Mouse (Mus musculus) heart, embryonic 14.5 days (tissue): ENCODE measurements around the gene Olfr548-ps1. TPM values are rescaled to one million over a fixed set of nuclear protein-coding genes. Genes with fewer than 3 reads are reported as not detected.

Experiments used
- ATAC-seq: fragments of 200-750 bp; cut with Nextera tagmentation; 2 replicates; pipeline ENCODE4 v1.8.0; 2017; ENCODE audit warnings: low read depth, moderate TSS enrichment; ENCODE audit not compliant: insufficient number of reproducible peaks, insufficient read depth, low FRiP score
- H3K27ac ChIP-seq, 2 experiments: fragments of 200-500 bp in 1 of 2; fragments of 300-500 bp in 1 of 2; sonication (generic) in 1 of 2; replicated peaks in 1 of 2; 2 replicates each; pipeline ENCODE4 v1.5.1; 2012 to 2014; ENCODE audit warnings: low read depth in 2 of 2, low read length in 2 of 2, control low read depth in 1 of 2, mild to moderate bottlenecking in 1 of 2, mixed read lengths in 1 of 2; ENCODE audit not compliant: control insufficient read depth in 1 of 2, insufficient read depth in 1 of 2
- H3K27me3 ChIP-seq: fragments of 300-500 bp; sonication (generic); 2 replicates; pipeline ENCODE4 v1.6.1; 2014; ENCODE audit warnings: mild to moderate bottlenecking, low read length, control low read depth; ENCODE audit not compliant: control insufficient read depth, insufficient read depth
- H3K36me3 ChIP-seq: fragments of 300-500 bp; sonication (generic); 2 replicates; pipeline ENCODE4 v1.6.1; 2014; ENCODE audit warnings: mild to moderate bottlenecking, control low read depth, low read length, mixed read lengths; ENCODE audit not compliant: control insufficient read depth, insufficient read depth
- H3K4me1 ChIP-seq, 2 experiments: fragments of 200-500 bp in 1 of 2; fragments of 300-500 bp in 1 of 2; sonication (generic) in 1 of 2; 2 replicates each; pipeline ENCODE4 v1.6.1; 2012 to 2014; ENCODE audit warnings: low read length in 2 of 2, control low read depth in 1 of 2, mixed read lengths in 1 of 2; ENCODE audit not compliant: control insufficient read depth in 2 of 2, insufficient read depth in 2 of 2
- H3K4me2 ChIP-seq: fragments of 300-500 bp; sonication (generic); 2 replicates; pipeline ENCODE4 v1.6.1; 2014; ENCODE audit warnings: mild to moderate bottlenecking, low read length
- H3K4me3 ChIP-seq, 2 experiments: fragments of 200-500 bp in 1 of 2; fragments of 300-500 bp in 1 of 2; sonication (generic) in 1 of 2; 2 replicates each; pipeline ENCODE4 v1.5.1; 2012 to 2014; ENCODE audit warnings: low read length in 2 of 2, mild to moderate bottlenecking in 2 of 2, control low read depth in 1 of 2, low read depth in 1 of 2, moderate library complexity in 1 of 2; ENCODE audit not compliant: control insufficient read depth in 1 of 2, insufficient read depth in 1 of 2
- H3K9ac ChIP-seq: fragments of 300-500 bp; sonication (generic); 2 replicates; pipeline ENCODE4 v1.6.1; 2014; ENCODE audit warnings: mild to moderate bottlenecking, low read length
- H3K9me3 ChIP-seq: fragments of 300-500 bp; sonication (generic); 2 replicates; pipeline ENCODE4 v1.6.1; 2016; ENCODE audit warnings: low read length, control low read depth; ENCODE audit not compliant: control insufficient read depth
- WGBS: fragments of 180-500 bp; shearing (Covaris S2); extraction: QIAGEN DNeasy Blood & Tissue Kit; methylation state at CpG from one replicate; pipeline ENCODE4 v1.1.7; 2014; 5-methylcytosine and 5-hydroxymethylcytosine counted together
- polyA plus RNA-seq: library from polyadenylated mRNA; unstranded; fragments of >200 nt; fragmentation: Nextera tagmentation; extraction: Ambion mirVana; gene quantifications from 2 replicates; pipeline ENCODE4 v1.2.1, GENCODE M21; 2014

Gene Olfr548-ps1
- polyA plus RNA-seq, 1 experiment from 2014 or later: not detected

DNA sequence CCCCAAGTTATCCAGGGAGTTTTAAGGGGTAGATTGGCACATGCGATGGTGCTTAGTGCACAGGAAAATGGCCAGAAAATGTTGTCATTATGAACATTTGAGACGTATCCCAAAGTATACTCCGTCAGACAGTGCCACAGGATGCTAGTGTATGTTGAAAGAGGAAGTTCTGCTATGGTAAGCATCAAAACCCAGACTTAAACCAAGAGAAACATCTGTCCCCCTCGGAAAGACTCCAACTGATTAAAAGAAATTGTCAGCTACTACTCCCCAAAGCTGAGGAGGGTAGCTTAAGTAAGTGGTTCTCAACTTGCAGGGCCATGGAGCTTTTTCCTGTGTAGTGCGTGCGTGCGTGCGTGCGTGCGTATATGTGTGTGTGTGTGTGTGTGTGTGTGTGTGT is 28.8 kb upstream of the Olfr548-ps1 start:
- Histone ChIP-seq H3K4me3 (no peak overlapping the region), H3K9ac (no peak overlapping the region), H3K36me3 (no peaks in the 10 kb centered on the region), H3K4me1 (peaks cover 2 to 8% of the 10 kb centered on the region in 2 experiments; a peak in 3 of 4 replicates), H3K9me3 (no peaks in the 10 kb centered on the region), H3K27me3 (peaks cover 13% of the 10 kb centered on the region; the same call in 1 of the 2 replicates), H3K27ac (no peak overlapping the region), H3K4me2 (no peak overlapping the region)
- 86% methylated on average over 10 of the region's 10 CpGs for WGBS
- no peak for ATAC-seq

GRCm38 (mm10) chr7:102512814-102513435 is 27.8 kb upstream of the Olfr548-ps1 start:
- peak overlapping the region; percentile 80 for H3K9ac ChIP-seq
- no peak overlapping the region for H3K27ac ChIP-seq
- peak; percentile 87; the same call in 1 of the 2 replicates for ATAC-seq
- peak overlapping the region; percentile 50 to 53 for H3K4me3 ChIP-seq
- H3K9me3 ChIP-seq: no peaks in the 10 kb centered on the region
- WGBS: 2% methylated on average over 54 of the region's 54 CpGs
- peaks cover 2 to 8% of the 10 kb centered on the region in 2 experiments; a peak in 3 of 4 replicates for H3K4me1 ChIP-seq
- H3K4me2 ChIP-seq: peak overlapping the region; percentile 94
- no peaks in the 10 kb centered on the region for H3K36me3 ChIP-seq
- H3K27me3 ChIP-seq: peaks cover 13% of the 10 kb centered on the region; the same call in 1 of the 2 replicates

DNA sequence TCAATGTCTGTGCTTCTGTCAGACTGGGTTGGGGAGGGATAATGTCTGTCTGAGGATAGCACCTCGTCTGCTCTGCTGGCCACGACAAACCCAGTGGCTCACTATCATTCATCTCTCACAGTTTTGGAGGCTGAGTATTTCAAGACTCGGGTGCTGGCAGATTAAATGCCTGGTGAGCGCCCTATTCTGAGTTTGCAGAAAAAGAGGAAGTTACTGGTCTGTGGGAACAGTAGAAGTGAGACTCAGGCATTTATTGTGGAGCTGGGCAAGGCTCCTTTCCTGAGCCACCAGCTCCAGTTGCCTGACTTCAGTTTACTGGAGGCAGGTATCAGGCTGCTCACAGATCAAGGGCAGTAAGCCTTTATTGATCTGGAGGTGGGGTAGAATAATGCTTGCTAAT is 26.6 kb upstream of the Olfr548-ps1 start:
- whole genome bisulfite sequencing: 39% methylated on average over 4 of the region's 4 CpGs
- ATAC-seq: no peak

DNA sequence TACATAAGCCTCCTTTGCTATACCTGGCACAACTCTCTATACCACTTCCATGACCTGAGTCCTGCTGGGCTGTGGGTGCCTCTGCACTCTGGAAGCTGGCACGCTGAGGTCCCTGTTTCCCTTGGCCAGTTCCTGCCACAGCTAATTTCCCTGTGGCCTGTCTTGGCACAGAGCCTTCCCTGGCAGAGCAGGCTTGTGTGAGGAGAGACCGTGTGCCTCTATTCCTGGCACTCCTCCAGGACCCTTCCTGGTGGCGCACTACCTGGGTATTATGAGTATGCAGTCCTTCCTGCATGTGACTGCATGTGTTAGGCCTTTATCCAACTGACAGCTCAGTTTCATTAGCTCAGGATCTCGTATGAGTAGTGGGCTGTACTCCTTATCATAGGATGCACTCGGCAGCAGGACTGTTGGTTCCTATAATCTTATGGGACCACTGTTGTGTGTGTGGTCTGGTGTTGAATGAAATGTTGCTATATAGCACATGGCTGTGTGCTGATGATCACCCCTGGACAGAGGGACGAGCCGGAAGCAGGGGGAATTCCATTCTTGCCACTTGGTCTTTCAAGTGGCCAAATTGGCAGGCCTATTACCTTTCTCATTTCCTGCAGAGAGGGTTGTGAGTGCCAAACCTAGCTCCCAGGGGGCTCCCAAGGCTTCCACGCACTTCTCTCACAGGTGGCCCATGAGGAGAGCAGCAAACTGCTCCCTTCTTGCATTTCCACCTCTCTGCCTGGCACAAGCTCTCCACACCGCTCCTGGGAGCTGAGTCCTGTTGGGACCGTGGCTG is 24.2 kb upstream of the Olfr548-ps1 start:
- H3K4me2 ChIP-seq: no peak overlapping the region
- H3K4me3 ChIP-seq: no peak overlapping the region
- H3K36me3 ChIP-seq: no peaks in the 10 kb centered on the region
- peaks cover 13% of the 10 kb centered on the region; the same call in 1 of the 2 replicates for H3K27me3 ChIP-seq
- no peak overlapping the region for H3K9ac ChIP-seq
- peaks cover 2 to 8% of the 10 kb centered on the region in 2 experiments; a peak in 3 of 4 replicates for H3K4me1 ChIP-seq
- no peaks in the 10 kb centered on the region for H3K9me3 ChIP-seq
- no peak overlapping the region for H3K27ac ChIP-seq
- WGBS: 49% methylated on average over 10 of the region's 10 CpGs
- ATAC-seq: no peak

More for the DNA sequence above, 26.6 kb upstream of the Olfr548-ps1 start:
- no peak overlapping the region for H3K9ac ChIP-seq
- H3K36me3 ChIP-seq: no peaks in the 10 kb centered on the region
- H3K27ac ChIP-seq: no peak overlapping the region
- no peaks in the 10 kb centered on the region for H3K9me3 ChIP-seq
- H3K4me1 ChIP-seq: peaks cover 2 to 8% of the 10 kb centered on the region in 2 experiments; a peak in 3 of 4 replicates
- no peak overlapping the region for H3K4me3 ChIP-seq
- H3K4me2 ChIP-seq: no peak overlapping the region
- H3K27me3 ChIP-seq: peaks cover 13% of the 10 kb centered on the region; the same call in 1 of the 2 replicates

- WGBS: 72% methylated on average over 2 of the region's 2 CpGs
- peaks cover 2 to 8% of the 10 kb centered on the region in 2 experiments; a peak in 3 of 4 replicates for H3K4me1 ChIP-seq
- no peak overlapping the region for H3K4me2 ChIP-seq
- ATAC-seq: no peak
- H3K27ac ChIP-seq: no peak overlapping the region
- no peaks in the 10 kb centered on the region for H3K9me3 ChIP-seq
- no peak overlapping the region for H3K4me3 ChIP-seq
- H3K9ac ChIP-seq: no peak overlapping the region
- peaks cover 9% of the 10 kb centered on the region; the same call in 1 of the 2 replicates for H3K27me3 ChIP-seq
- no peaks in the 10 kb centered on the region for H3K36me3 ChIP-seq
These were observed 23.7 kb upstream of the Olfr548-ps1 start for GRCm38 (mm10) chr7:102517051-102517335.

- 62% methylated on average over 1 of the region's 1 CpGs for WGBS
- H3K36me3 ChIP-seq: no peaks in the 10 kb centered on the region
- H3K4me3 ChIP-seq: no peak overlapping the region
- no peak overlapping the region for H3K4me2 ChIP-seq
- no peaks in the 10 kb centered on the region for H3K27me3 ChIP-seq
- H3K4me1 ChIP-seq: no peaks in the 10 kb centered on the region
- H3K27ac ChIP-seq: no peak overlapping the region
- no peak overlapping the region for H3K9ac ChIP-seq
- H3K9me3 ChIP-seq: no peaks in the 10 kb centered on the region
- no peak for ATAC-seq
These were observed 11.6 kb upstream of the Olfr548-ps1 start for GRCm38 (mm10) chr7:102529052-102529451.

DNA sequence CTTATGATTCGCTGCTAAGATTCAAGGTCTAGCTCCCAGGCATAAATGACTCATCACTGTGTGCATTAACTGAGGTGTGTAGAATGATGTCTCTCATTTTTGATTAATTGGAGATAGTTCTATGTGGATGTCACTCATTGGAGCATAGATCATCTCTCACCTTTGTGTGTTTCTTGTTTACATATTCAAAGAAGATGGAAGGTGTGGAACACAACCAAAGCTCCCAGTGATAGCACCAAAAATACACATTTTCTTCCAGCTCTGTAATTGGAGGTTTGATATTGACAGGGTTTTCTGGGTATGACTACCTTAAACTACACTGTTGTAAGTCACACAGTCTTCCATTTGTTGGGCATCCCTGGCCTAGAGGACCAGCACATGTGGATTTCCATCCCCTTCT is 6.2 kb upstream of the Olfr548-ps1 start, which contains the start of gene Olfr547:
TSS of gene Olfr547 (plus strand) at position 301 of the 400 bp plus-strand sequence.
- no peak within 1 kb of the TSS for H3K4me3 ChIP-seq
- no peak within 1 kb of the TSS for H3K4me2 ChIP-seq
- H3K27ac ChIP-seq: no peak within 1 kb of the TSS
- H3K9ac ChIP-seq: no peak within 1 kb of the TSS
- no peak for ATAC-seq
- H3K27me3 ChIP-seq: no peaks in the 10 kb centered on the region
- no peaks in the 10 kb centered on the region for H3K4me1 ChIP-seq
- no peaks in the 10 kb centered on the region for H3K9me3 ChIP-seq
- H3K36me3 ChIP-seq: no peaks in the 10 kb centered on the region
- WGBS: 94% methylated on average over 1 of the region's 1 CpGs
